Mouse (Mus musculus) G1E (cell line): ENCODE results near the gene Ube4b.

Experiments used
- CTCF ChIP-seq: IDR thresholded peaks from 2 replicates; pipeline ENCODE4 v1.5.1; 2012; ENCODE audit warnings: low read depth, low read length, inconsistent platforms, mixed read lengths
- GATA1 ChIP-seq: IDR thresholded peaks from 2 replicates; pipeline ENCODE4 v1.6.1; 2012; ENCODE audit warnings: borderline replicate concordance, low read length, inconsistent platforms, mixed read lengths
- GATA2 ChIP-seq: IDR thresholded peaks from 2 replicates; pipeline ENCODE4 v1.6.1; 2012; ENCODE audit warnings: low read depth, low read length, inconsistent platforms, borderline replicate concordance

GRCm38 (mm10) chr4:149453656-149454055 lies 27.1 kb upstream of the Ube4b start:
- TF ChIP-seq CTCF (no peak), GATA2 (no peak), GATA1 (no peak)
